Mouse (Mus musculus) CH12.LX (cell line): Measurements from ENCODE around the gene U2af1. TPM values are rescaled to one million over a fixed set of nuclear protein-coding genes. Genes with fewer than 3 reads are reported as not detected.

ENCODE experiments used
- DNase-seq: peaks from one replicate; pipeline ENCODE4 v3.0.0-alpha.2; 2013; ENCODE audit errors: extremely low read depth
- H3K27ac ChIP-seq: 2 replicates; pipeline ENCODE4 v1.5.1; 2012; ENCODE audit warnings: low read depth, mild to moderate bottlenecking, control low read depth, moderate library complexity; ENCODE audit not compliant: insufficient read depth
- H3K27me3 ChIP-seq: replicated peaks from 2 replicates; pipeline ENCODE3; 2012; ENCODE audit warnings: inconsistent platforms
- H3K36me3 ChIP-seq, 2 experiments: replicated peaks in 1 of 2; 2 replicates each; pipeline versions ENCODE3 to v1.6.1; 2012; ENCODE audit warnings: inconsistent platforms in 1 of 2, low read length in 1 of 2, mild to moderate bottlenecking in 1 of 2, mixed read lengths in 1 of 2, moderate library complexity in 1 of 2; ENCODE audit not compliant: control insufficient read depth in 1 of 2, insufficient read depth in 1 of 2
- H3K4me1 ChIP-seq, 2 experiments: 2 replicates each; pipeline ENCODE4 v1.6.1; 2012; ENCODE audit warnings: inconsistent platforms in 1 of 2, moderate library complexity in 1 of 2; ENCODE audit not compliant: insufficient read depth in 2 of 2, control insufficient read depth in 1 of 2
- H3K4me2 ChIP-seq: 2 replicates; pipeline ENCODE4 v1.6.1; 2012; ENCODE audit warnings: low read depth, mild to moderate bottlenecking, control low read depth; ENCODE audit not compliant: poor library complexity, insufficient read depth, severe bottlenecking
- H3K4me3 ChIP-seq, 3 experiments: fragments of 150-350 bp in 1 of 3; sonication (generic) in 1 of 3; replicated peaks in 1 of 3; 2 replicates each; pipeline versions ENCODE3 to v1.5.1; 2011 to 2012; ENCODE audit warnings: low read depth in 2 of 3, low read length in 2 of 3, mild to moderate bottlenecking in 2 of 3, moderate library complexity in 2 of 3, control low read depth in 1 of 3, improper control_type of control experiment in 1 of 3, inconsistent platforms in 1 of 3, mixed read lengths in 1 of 3; ENCODE audit not compliant: poor library complexity in 1 of 3
- H3K79me2 ChIP-seq: replicated peaks from 2 replicates; pipeline ENCODE4 v1.6.1; 2012; ENCODE audit warnings: mild to moderate bottlenecking, moderate library complexity; ENCODE audit not compliant: control insufficient read depth, poor library complexity, insufficient read depth, severe bottlenecking; ENCODE audit errors: extremely low read depth
- H3K9ac ChIP-seq: 2 replicates; pipeline ENCODE4 v1.6.1; 2012; ENCODE audit warnings: low read depth, mild to moderate bottlenecking, control low read depth, moderate library complexity; ENCODE audit not compliant: insufficient read depth
- H3K9me3 ChIP-seq: replicated peaks from 2 replicates; pipeline ENCODE3; 2012; ENCODE audit warnings: low read length, inconsistent platforms, mixed read lengths
- CHD1 ChIP-seq: IDR thresholded peaks from 2 replicates; pipeline ENCODE4 v1.6.1; 2012; ENCODE audit warnings: low read depth, low read length, improper control_type of control experiment, inconsistent platforms
- ELF1 ChIP-seq: IDR thresholded peaks from 2 replicates; pipeline ENCODE4 v1.6.1; 2014; ENCODE audit warnings: low read depth, mild to moderate bottlenecking, inconsistent platforms, low read length, improper control_type of control experiment
- EP300 ChIP-seq: IDR thresholded peaks from 2 replicates; pipeline ENCODE4 v1.6.1; 2011; ENCODE audit warnings: low read length, improper control_type of control experiment
- ETS1 ChIP-seq: conservative IDR thresholded peaks from 2 replicates; pipeline ENCODE4 v1.6.1; 2012; ENCODE audit warnings: low read depth, mild to moderate bottlenecking, inconsistent platforms, low read length, improper control_type of control experiment, moderate library complexity
- GABPA ChIP-seq: IDR thresholded peaks from 2 replicates; pipeline ENCODE4 v1.6.1; 2012; ENCODE audit warnings: low read depth, low read length, improper control_type of control experiment, inconsistent platforms; ENCODE audit not compliant: insufficient replicate concordance
- HCFC1 ChIP-seq: IDR thresholded peaks from 2 replicates; pipeline ENCODE4 v1.6.1; 2012; ENCODE audit warnings: low read depth, mild to moderate bottlenecking, inconsistent platforms, low read length, improper control_type of control experiment
- IRF4 ChIP-seq: IDR thresholded peaks from 2 replicates; pipeline ENCODE4 v1.6.1; 2014; ENCODE audit warnings: low read depth, mild to moderate bottlenecking, inconsistent platforms, low read length, improper control_type of control experiment
- JUND ChIP-seq: conservative IDR thresholded peaks from 2 replicates; pipeline ENCODE4 v1.6.1; 2011; ENCODE audit warnings: low read depth, low read length, improper control_type of control experiment
- MAFK ChIP-seq: IDR thresholded peaks from 2 replicates; pipeline ENCODE4 v1.6.1; 2011; ENCODE audit warnings: low read length, improper control_type of control experiment; ENCODE audit not compliant: insufficient replicate concordance
- MAX ChIP-seq: IDR thresholded peaks from 2 replicates; pipeline ENCODE4 v1.6.1; 2011; ENCODE audit warnings: low read length, improper control_type of control experiment
- MEF2A ChIP-seq: IDR thresholded peaks from 2 replicates; pipeline ENCODE4 v1.6.1; 2014; ENCODE audit warnings: low read depth, mild to moderate bottlenecking, inconsistent platforms, low read length, improper control_type of control experiment, borderline replicate concordance
- MXI1 ChIP-seq: IDR thresholded peaks from 2 replicates; pipeline ENCODE4 v1.6.1; 2011; ENCODE audit warnings: mild to moderate bottlenecking, low read depth, low read length, improper control_type of control experiment
- MYC ChIP-seq: IDR thresholded peaks from 2 replicates; pipeline ENCODE4 v1.6.1; 2011; ENCODE audit warnings: low read depth, mild to moderate bottlenecking, improper control_type of control experiment, low read length
- PAX5 ChIP-seq: IDR thresholded peaks from 2 replicates; pipeline ENCODE4 v1.6.1; 2012; ENCODE audit warnings: low read length, inconsistent platforms, mixed read lengths
- POLR2A ChIP-seq: IDR thresholded peaks from 2 replicates; pipeline ENCODE4 v1.6.1; 2011; ENCODE audit warnings: low read depth, mild to moderate bottlenecking, improper control_type of control experiment, low read length
- POLR2AphosphoS2 ChIP-seq: IDR thresholded peaks from 2 replicates; pipeline ENCODE4 v1.6.1; 2011; ENCODE audit warnings: low read depth, low read length, improper control_type of control experiment
- RAD21 ChIP-seq: IDR thresholded peaks from 2 replicates; pipeline ENCODE4 v1.6.1; 2011; ENCODE audit warnings: low read depth, mild to moderate bottlenecking, low read length, improper control_type of control experiment, moderate library complexity
- TBP ChIP-seq: conservative IDR thresholded peaks from 2 replicates; pipeline ENCODE4 v1.6.1; 2011; ENCODE audit warnings: low read depth, low read length, improper control_type of control experiment
- TCF12 ChIP-seq: IDR thresholded peaks from 2 replicates; pipeline ENCODE4 v1.6.1; 2014; ENCODE audit warnings: low read depth, mild to moderate bottlenecking, inconsistent platforms, low read length, improper control_type of control experiment
- UBTF ChIP-seq: IDR thresholded peaks from 2 replicates; pipeline ENCODE4 v1.6.1; 2012; ENCODE audit warnings: low read depth, mild to moderate bottlenecking, inconsistent platforms, low read length, improper control_type of control experiment, moderate library complexity
- USF1 ChIP-seq: IDR thresholded peaks from 2 replicates; pipeline ENCODE4 v1.6.1; 2014; ENCODE audit warnings: low read depth, mild to moderate bottlenecking, inconsistent platforms, low read length, improper control_type of control experiment
- ZC3H11A ChIP-seq: IDR thresholded peaks from 2 replicates; pipeline ENCODE4 v1.6.1; 2012; ENCODE audit warnings: low read depth, mild to moderate bottlenecking, inconsistent platforms, low read length, improper control_type of control experiment
- ZKSCAN1 ChIP-seq: IDR thresholded peaks from 2 replicates; pipeline ENCODE4 v1.6.1; 2012; ENCODE audit warnings: low read depth, inconsistent platforms, low read length, improper control_type of control experiment, borderline replicate concordance
- ZMIZ1 ChIP-seq: IDR thresholded peaks from 2 replicates; pipeline ENCODE4 v1.6.1; 2012; ENCODE audit warnings: low read depth, mild to moderate bottlenecking, inconsistent platforms, low read length, improper control_type of control experiment
- ZNF384 ChIP-seq: IDR thresholded peaks from 2 replicates; pipeline ENCODE4 v1.6.1; 2012; ENCODE audit warnings: low read depth, low read length, improper control_type of control experiment, inconsistent platforms
- dilution Hi-C: fragments of 300-500 bp; cut with MboI; formaldehyde crosslinking; loops from 2 replicates; pipeline ENCODE4 v1.14.3; 2020; ENCODE audit warnings: low sequenced_read_pairs; ENCODE audit not compliant: extremely low pct_unique_long_range_greater_than_20kb, extremely low pct_ligation_motif_present
- in situ Hi-C: fragments of 300-500 bp; cut with MboI; formaldehyde crosslinking; loops from 3 replicates; pipeline ENCODE4 v1.14.3; 2019; ENCODE audit warnings: low sequenced_read_pairs, low pct_ligation_motif_present, low pct_unique_long_range_greater_than_20kb, mixed read lengths
- polyA plus RNA-seq: library from polyadenylated mRNA; unstranded; fragments of >175 nt; gene quantifications from 2 replicates; pipeline ENCODE4 v1.2.1, GENCODE M21; 2012; ENCODE audit warnings: low read depth; ENCODE audit not compliant: insufficient read length
- total RNA-seq, 2 experiments: library from RNA; depleted of rRNA; stranded (reverse); fragments of 300-350 nt in 1 of 2; fragments of >200 nt in 1 of 2; gene quantifications; 2 replicates each; pipeline ENCODE4 v1.2.3; 2012 to 2014

U2af1 gene
- total and polyA plus RNA-seq, 3 experiments, result 141 to 391 (median 269) TPM

DNA sequence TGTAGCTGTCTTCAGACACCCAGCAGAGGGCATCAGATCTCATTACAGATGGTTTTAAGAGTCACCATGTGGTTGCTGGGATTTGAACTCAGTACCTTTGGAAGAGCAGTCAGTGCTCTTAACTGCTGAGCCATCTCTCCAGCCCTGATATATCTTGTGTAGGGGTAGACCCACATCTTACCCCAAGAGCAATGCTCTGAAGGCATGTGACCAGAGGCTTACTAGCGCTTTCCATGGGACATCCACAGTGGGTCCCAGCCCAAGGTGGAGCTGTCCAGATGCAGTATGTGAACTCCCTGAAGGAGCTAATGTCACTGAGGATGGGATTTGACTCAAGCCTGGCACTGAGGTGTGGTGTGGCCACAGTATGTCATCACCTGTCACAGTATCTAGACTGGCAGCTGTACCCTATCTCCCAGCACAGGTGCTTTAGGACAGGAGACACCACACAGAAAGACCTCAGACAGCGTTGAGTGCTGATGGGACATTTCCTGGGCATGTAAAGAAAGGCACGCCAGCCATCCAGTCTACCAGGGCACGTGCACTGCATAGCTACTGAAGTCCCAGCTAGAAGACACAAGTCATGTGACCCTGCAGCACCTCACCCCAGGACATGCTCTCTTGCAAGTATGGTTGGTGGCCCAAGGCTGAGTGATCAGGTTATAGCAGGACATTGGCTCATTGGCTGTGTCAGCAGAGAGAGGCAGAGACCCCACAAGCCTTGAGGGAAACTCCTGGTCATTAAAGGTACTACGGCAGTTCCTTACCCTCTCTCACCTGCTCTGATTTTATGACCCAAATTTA, 12.3 kb downstream of the U2af1 start:
- H3K36me3 ChIP-seq, result peaks cover 50 to 52% of the 10 kb centered on the region in 2 experiments
- H3K4me2 ChIP-seq, result no peak overlapping the region
- H3K4me1 ChIP-seq, result no peaks in the 10 kb centered on the region
- H3K9ac ChIP-seq, result no peak overlapping the region
- dilution Hi-C loops, result no loop called here
- TF ChIP-seq CHD1, result no peak
- no peak for TF ChIP-seq ZMIZ1
- TF ChIP-seq POLR2A, result peak; percentile 44; the same call in 1 of the 2 replicates
- peak; percentile 69; the same call in 1 of the 2 replicates for TF ChIP-seq POLR2AphosphoS2
- no peak for TF ChIP-seq USF1
- TF ChIP-seq UBTF, result no peak
- DNase-seq, result no peak
- no peaks in the 10 kb centered on the region for H3K27me3 ChIP-seq
- no peak overlapping the region for H3K4me3 ChIP-seq
- in situ Hi-C loops, result loop anchor here (25.0 kb wide), 1 partner anchor 284 kb away; no protein-coding TSS in a partner anchor
- H3K27ac ChIP-seq, result no peak overlapping the region
- no peaks in the 10 kb centered on the region for H3K79me2 ChIP-seq
- peaks cover 3% of the 10 kb centered on the region for H3K9me3 ChIP-seq

DNA sequence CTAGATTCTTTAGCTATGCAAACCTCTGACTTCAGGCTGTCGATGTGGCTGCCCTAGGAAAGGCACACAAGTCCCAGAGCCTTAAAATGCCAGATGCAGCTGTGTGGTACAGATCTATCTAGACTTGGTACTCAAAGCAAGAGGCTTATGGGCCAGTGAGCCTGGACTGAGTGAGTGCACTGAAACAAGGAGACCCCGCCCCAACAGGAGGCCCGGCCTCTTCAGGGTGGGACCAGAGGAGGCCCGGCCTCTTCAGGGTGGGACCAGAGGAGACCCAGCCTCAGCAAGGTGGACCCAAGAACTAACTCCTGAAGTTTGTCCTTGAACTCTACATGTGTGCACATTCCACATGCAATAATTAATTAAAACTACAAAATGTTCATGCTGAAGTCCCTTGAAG, 15.8 kb downstream of the U2af1 start:
- Histone ChIP-seq H3K9me3 (peaks cover 3% of the 10 kb centered on the region), H3K79me2 (no peaks in the 10 kb centered on the region)
- dilution Hi-C loops, result no loop called here

DNA sequence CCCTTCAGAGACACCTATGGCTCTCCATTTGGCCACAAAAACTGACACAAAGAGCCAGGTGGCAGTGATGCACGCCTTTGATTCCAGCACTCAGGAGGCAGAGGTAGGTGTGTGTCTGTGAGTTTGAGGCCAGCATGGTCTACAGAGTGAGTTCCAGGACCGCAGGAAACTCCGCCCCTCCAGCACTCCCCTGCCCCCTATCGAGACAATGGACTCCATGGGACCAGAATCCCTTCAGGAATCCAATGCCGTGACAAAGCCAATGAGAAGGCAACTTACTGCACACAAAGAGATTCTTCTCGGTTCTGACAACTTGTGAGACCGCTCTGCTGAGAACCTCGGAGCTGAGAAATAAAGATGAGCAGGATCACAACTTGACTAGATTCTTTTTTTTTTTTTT, 16.4 kb downstream of the U2af1 start:
- no peak overlapping the region for H3K4me3 ChIP-seq
- dilution Hi-C loops (no loop called here), in situ Hi-C loops (loop anchor here (25.0 kb wide), 1 partner anchor 280 kb away; no protein-coding TSS in a partner anchor)
- H3K79me2 ChIP-seq, result no peaks in the 10 kb centered on the region
- H3K4me2 ChIP-seq, result no peak overlapping the region
- no peak overlapping the region for H3K27ac ChIP-seq
- H3K4me1 ChIP-seq, result peaks cover 0 to 5% of the 10 kb centered on the region in 2 experiments; a peak in 2 of 4 replicates
- H3K36me3 ChIP-seq, result peaks cover 11% of the 10 kb centered on the region in 2 experiments
- peaks cover 3% of the 10 kb centered on the region for H3K9me3 ChIP-seq
- DNase-seq, result no peak
- no peak overlapping the region for H3K9ac ChIP-seq
- peaks cover 19% of the 10 kb centered on the region for H3K27me3 ChIP-seq
- TF ChIP-seq MXI1 (no peak), ZKSCAN1 (no peak), IRF4 (no peak), TCF12 (no peak), MAX (no peak), MYC (no peak), RAD21 (no peak), EP300 (no peak), JUND (no peak), POLR2A (no peak), HCFC1 (no peak), ZMIZ1 (no peak), CHD1 (no peak), USF1 (no peak), PAX5 (no peak), ZNF384 (no peak), ELF1 (no peak)

More for the DNA sequence above, 15.8 kb downstream of the U2af1 start:
- no peak for DNase-seq
- Histone ChIP-seq H3K4me3 (no peak overlapping the region), H3K9ac (no peak overlapping the region), H3K4me1 (no peaks in the 10 kb centered on the region), H3K4me2 (no peak overlapping the region), H3K27me3 (peaks cover 13% of the 10 kb centered on the region), H3K36me3 (peaks cover 17% of the 10 kb centered on the region in 2 experiments), H3K27ac (no peak overlapping the region)
- in situ Hi-C loops, result loop anchor here (25.0 kb wide), 1 partner anchor 281 kb away; no protein-coding TSS in a partner anchor
- no peak for TF ChIP-seq MAFK
- no peak for TF ChIP-seq ZNF384
- TF ChIP-seq MEF2A, result no peak
- TF ChIP-seq POLR2AphosphoS2, result no peak
- TF ChIP-seq ZMIZ1, result no peak
- TF ChIP-seq PAX5, result no peak
- TF ChIP-seq ZC3H11A, result no peak
- TF ChIP-seq ETS1, result no peak
- no peak for TF ChIP-seq GABPA
- TF ChIP-seq TBP, result no peak
- no peak for TF ChIP-seq ZKSCAN1
